Mouse (Mus musculus) bone marrow macrophage, adult 2 months (primary cell): ENCODE measurements around the gene Nr4a3.

Source experiments
- CTCF ChIP-seq: IDR thresholded peaks from 2 replicates; pipeline ENCODE4 v1.5.1; 2012; ENCODE audit warnings: low read depth, mild to moderate bottlenecking, low read length, moderate library complexity
- POLR2A ChIP-seq: IDR thresholded peaks from 2 replicates; pipeline ENCODE4 v1.6.1; 2012; ENCODE audit warnings: mild to moderate bottlenecking, low read depth, low read length, borderline replicate concordance

GRCm38 (mm10) chr4:48079285-48080039 lies 34.5 kb downstream of the Nr4a3 start:
- TF ChIP-seq POLR2A (no peak), CTCF (no peak)
